Mouse (Mus musculus) Muller cell, postnatal 12 days (primary cell): ENCODE results near the gene Abl1.
"Not testable (repeated sequence)": the region's sequence is repeated elsewhere in the genome, so short reads cannot be mapped to it uniquely, and the experiment has no call there.

Source experiments
- DNase-seq: peaks from one replicate; pipeline ENCODE4 v3.0.0-alpha.2; 2015; ENCODE audit errors: inconsistent ontology term

Abl1 gene

DNA sequence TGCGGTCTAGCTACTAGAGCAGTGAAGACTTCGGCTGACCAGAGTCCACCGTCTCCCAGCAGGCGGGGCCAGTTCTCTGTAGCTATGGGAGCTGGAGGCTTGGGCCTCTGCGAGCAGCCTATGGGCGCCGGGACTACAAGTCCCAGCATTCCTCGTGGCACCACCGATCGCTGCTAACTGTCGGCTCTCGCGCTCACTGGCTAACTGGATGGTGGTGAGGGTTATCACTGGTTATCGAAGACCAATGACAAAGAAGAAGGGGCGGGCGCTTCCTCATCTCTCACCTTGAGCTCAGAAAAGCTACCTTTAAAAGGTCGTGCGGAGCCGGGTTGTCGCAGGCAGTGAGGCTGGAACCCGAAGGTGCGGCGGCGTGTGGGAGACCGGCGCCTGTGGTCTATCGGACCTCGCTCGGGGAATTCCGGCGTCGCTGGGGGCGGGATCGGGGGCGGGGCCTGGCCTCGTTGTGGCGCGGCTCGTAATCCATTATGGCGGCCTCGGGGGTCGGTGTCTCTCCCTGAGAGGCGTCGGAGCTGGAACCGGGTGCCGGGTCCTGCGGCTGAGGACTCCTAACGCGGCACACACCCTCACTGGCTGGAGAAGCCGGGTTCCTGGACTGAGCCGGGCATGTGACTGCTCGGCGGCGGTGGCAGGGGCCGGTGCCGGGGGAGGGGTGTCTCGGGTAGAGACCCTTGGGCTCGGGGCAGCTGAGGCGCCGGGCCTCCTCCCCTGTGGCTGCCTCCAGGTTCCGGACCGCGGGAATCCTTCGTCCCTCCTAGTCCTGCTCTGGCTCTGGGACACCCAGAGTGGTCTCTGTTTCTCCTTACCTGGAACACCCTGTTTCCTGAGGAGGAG lies at the start of gene Abl1:
Abl1 (plus strand) TSS at position 303 of the 852 bp plus-strand sequence.
- DNase-seq: peak; percentile 97

DNA sequence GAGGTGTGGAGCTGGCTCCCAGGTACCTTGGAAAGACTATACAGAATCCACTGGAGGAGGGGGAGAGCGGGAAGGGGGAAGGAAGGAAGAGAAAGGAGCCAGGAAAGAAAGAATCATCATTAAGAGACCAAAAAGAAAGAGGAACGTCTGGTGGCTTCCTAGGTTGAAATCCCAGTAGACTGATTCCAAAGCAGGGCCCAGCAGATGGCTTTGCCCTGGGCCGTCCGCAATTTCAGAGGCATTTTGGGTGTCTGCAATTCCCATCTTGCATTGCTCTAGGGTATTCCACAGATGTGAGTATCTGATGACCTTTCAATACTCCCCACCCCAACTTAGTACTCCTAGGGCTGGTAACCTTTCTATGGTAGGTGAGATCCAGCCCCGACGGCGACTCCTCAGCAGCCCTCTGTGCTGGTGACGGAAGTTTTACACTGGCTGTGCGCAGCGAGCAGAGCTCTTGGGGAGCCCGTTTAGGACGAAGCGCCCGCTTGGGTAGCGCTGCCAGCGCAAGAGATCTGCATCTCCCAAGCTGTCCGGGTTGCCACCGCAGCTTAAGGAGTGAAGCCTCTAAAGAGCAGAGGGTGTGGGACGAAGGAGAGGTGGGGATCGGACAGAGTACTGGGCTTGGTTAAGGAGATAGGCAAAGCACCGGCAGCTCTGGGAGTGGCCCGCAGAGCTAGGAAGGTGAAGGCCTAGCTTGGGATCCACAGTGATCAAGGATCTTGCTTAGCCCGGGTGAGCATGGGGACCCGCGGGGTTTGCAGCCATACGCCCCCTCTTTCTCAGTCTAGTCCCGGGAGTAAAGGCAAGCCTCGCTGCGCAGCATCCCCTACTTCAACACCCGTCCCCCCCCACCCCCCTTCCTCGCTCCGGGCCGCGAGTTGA lies 49.4 kb upstream of the Abl1 start:
- DNase-seq: no peak

DNA sequence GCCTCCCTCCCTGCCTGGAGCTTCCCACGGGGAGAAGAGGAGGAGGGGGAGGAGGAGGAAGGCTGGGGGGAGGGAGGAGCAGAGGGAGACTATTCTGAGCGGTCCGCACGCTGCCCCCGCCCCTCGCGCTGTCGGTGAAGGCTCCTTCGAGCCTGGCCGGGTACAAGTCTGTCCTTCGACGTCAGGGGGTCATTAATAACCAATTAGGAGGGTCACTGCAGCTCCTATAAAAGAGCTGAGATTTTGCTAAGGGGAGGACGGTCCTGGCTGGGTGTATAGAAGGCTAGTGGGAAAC lies 48.8 kb upstream of the Abl1 start:
- no peak for DNase-seq

DNA sequence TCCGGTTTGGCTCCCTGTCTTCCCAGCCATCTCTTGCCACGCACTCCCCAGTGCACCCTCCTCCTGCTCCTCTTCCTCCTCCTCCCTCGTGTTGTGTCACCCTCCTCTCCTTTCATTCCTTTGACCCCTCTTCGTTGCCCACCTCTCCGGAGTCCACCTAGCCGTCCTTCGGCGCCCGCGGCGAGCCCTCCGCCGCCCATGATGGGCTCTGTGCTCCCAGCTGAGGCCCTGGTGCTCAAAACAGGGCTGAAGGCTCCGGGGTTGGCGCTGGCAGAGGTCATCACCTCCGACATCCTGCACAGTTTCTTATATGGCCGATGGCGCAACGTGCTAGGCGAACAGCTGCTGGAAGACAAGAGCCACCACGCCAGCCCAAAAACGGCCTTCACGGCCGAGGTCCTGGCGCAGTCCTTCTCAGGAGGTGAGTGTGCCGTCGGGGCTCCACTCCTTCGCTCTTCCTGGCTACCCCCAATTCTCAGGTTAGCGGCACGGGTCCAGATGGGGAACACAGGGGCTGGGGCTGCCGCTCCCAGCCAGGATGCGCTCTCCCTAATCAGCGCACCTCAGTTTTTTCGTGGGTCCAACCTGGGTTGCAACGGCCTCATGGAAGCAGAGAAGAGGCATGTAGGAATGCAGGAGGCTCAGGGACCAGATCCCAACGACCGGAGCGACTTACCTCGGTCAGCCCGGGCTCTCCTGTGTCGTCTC lies 48.1 kb upstream of the Abl1 start, which contains the start of gene Prdm12:
Prdm12 (plus strand) TSS at position 137 of the 708 bp plus-strand sequence.
- DNase-seq: peak; percentile 2

DNA sequence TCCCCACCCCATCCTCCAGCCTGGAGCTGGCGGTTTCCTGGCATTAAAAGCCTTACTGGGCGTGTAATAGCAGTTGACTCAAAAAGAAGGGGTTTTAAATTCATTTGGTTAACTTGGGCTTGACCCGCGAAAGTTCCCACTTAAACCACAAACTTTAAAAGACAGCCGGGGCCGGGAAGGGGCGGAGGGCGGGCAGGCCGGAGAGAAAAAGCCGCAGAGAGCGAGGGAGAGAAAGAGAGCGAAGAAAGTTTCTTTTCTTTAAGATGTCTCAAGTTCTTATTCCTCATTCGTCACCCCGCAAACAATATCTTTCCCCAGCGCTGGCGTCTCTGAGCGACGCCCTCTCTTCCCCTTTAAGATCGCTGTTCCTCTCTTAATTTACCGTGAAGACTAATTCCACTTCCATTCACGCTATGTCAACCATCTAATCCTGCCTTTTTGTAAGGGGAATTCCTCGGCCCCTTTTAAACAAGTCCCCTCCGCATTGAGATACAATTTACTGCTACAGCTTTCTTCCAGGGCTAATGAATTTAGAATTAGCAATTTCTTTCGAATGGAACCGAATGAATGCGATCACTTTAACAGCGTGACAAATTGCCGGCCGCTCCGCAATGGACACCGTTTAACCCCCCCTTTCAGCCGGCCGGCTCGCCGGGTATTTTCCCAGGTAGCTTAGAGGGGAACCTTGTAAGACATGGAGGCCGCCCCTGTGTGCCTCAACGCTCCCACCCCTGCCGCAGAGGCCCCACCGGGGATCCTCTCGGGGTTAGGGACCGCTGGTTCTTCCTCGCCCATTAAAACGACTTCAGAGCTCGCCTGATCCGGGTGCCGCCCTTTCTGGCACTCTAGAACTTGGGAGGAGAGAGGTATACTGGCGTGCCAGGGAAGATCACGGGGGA lies 47.3 kb upstream of the Abl1 start:
- DNase-seq: peak; percentile 14

DNA sequence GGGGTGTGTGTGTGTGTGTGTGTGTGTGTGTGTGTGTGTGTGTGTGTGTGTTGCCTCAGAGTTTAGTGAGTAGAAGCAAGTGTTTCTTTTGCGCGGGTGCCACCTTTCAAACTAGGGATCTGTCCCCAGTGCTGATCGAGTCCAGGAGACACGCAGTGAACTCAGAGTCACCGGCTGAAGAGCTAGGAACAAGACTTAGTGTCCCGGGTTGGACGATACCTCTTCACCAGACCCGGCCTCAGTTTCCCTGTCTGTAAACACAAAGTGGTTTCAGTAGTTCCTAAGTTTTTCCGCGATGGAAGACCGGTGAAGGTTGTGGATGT lies 46.7 kb upstream of the Abl1 start:
- peak; percentile 29 for DNase-seq

DNA sequence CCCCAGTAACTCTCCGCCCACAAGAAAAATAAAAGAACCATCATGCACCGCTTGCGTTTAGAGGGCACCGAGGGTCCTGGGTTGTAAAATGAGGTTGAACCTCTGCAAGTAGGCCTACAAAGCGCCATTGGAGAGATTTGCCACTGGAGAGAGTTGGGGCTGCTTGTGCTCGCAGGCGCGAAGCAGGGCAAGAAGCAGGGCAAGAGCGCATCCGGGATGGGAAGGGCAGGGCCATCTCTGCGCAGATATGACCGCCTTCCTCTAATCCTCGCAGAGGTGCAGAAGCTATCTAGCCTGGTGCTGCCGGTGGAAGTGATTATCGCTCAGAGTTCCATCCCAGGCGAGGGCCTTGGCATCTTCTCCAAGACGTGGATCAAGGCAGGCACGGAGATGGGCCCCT lies 46.2 kb upstream of the Abl1 start:
- DNase-seq: no peak

DNA sequence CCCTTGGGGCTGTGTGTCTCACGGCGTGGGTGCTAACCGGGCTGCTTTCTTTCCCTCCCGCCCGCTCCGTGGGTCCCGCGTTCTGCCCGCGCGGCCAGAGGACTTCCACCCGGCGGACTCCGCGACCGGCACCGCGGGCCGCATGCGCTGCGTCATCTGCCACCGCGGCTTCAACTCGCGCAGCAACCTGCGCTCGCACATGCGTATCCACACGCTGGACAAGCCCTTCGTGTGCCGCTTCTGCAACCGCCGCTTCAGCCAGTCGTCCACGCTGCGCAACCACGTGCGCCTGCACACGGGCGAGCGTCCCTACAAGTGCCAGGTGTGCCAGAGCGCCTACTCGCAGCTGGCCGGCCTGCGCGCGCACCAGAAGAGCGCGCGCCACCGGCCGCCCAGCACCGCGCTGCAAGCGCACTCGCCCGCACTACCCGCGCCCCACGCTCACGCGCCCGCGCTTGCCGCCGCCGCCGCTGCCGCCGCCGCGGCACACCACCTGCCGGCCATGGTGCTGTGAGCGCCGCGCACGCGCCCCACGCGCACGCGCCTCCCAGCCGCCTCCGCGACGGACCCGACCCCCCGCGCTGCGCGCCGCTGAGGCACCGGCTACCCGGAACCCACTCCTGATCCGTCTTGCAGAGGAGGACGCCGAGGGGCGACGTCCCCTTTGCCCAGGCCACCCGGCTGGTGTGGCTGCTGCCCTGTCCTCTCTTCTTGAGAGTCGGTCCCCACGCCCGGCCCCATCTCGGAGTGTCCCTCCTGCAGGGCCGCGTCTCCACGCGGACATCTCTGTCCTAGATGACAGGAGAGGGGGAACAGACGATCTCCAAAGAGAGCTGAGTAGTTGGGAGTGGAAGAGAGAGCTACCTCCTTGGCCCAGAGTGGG lies 34.0 kb upstream of the Abl1 start:
- peak; percentile 35 for DNase-seq

DNA sequence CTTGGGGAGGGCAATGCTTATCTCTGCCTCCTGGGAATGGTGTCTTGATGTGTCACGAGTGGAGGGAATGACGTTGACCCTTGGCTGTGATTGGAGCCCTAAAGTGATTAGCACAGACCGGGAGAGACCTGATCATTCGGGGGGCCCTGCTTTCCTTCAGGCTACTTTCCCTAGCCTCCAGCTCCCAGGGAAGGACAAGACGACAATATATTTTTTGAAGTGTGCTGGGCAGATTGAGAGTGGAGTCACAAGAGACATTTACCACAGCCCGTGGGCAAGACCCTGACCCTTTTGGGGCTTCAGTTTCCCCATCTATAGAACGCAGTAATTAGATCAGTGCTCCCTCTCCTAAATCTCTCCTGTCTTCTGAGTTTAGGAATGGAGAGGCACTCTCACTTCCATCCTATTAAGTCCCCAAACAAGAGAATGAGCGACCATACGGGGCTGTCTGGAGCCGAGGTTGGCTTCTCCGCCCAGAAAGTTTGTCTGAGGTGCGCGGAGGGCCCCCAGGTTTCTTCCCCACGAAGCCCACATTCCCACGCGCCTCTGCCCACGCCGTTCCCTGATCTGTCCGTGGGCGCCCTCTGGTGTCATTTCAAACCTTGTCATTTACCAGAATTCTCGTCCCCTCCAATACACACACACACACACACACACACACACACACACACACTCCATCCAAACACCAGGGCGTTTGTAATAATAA lies 33.2 kb upstream of the Abl1 start:
- peak; percentile 47 for DNase-seq

DNA sequence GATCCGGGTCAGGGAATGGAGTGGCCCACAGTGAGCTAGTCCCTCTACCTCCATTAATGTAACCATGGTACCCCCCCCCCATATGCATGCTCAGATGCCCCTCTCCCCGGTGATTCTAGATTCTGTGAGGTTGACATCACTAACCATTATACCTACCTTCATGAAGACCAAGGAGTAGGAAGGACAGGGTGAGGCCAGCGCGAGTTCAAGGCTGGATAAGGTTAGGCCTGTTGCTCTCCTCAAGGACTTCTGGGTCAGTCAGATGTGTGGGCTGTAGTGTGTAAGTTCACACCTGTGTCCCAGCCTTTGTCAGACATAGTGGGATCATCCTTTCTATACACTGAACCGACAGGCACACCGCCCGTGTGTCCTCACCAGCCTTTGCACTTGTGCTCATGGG lies 31.8 kb upstream of the Abl1 start:
- DNase-seq: no peak

DNA sequence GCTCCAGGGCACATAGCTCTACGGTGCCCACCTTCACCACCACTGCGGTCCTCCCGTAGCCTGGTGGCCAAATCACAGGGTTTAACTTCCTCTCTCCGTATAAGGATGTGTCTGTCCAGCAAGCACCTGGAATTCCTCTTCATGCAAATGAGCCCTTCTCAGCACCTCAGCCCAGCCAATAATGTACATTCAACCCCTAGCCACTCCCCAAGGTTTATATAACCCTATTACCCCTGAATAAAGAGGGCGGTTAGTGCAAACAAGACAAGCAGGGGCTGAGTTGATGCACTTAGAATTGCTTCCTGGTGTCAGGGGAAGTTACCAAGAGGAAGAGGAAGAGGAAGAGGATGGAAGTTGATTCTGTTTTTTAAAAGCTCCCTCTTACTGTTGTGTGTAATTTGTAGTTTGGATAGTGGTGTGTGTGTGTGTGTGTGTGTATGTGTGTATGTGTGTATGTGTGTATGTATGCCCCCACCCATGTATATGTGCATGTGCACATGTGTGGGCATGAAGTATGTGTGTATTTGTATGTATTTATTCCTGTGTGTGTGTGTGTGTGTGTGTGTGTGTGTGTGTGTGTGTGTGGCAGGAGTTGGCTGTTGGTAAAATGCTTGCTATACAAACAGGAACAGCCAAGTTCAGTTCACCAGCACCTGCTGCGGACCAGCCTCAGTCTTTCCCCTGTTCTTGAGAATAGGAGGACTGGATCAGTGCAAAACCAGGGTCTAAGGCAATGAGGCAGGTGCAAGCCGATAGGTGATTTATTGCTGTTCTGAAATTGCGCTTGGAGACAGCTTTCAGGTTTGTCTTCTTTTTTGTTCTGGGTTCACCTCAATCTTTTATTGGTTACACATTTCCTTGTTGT lies 25.0 kb upstream of the Abl1 start:
- no peak for DNase-seq

DNA sequence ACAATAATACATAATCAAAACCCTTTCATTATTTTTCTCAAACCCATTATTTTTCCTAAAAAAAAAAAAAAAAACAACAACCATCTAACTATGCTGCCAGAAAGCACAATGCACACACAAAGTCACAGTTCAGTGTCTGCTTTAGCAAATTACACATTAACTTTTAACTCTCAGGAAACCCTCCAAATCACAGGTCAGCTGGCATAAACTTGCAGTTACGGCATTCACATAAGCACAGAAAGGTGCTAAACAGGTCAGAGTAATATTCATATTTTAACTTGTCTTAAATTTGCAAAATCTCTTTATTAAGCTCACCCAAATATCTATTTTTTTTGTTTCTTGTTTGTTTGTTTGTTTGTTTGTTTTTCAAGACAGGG lies 24.4 kb upstream of the Abl1 start:
- no peak for DNase-seq

DNA sequence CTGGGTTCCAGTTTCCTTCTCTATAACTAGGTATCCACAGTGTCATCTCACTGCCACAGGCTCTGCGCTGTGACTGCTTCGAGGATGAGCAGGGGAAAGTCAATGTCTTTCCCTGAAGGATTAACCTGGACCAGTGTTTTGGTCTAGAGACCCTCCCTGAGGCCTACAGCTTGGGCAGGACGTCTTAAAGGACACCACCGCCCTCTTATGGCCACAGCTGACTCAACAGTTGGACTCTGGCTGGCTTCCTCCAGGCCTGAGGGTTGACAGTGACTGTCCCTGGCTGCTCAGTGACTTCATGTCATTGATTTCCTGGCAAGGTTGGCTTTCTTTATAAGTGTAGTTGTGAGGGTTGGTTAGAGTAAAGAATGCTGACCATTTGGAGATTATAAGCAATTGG lies 20.8 kb upstream of the Abl1 start:
- no peak for DNase-seq

DNA sequence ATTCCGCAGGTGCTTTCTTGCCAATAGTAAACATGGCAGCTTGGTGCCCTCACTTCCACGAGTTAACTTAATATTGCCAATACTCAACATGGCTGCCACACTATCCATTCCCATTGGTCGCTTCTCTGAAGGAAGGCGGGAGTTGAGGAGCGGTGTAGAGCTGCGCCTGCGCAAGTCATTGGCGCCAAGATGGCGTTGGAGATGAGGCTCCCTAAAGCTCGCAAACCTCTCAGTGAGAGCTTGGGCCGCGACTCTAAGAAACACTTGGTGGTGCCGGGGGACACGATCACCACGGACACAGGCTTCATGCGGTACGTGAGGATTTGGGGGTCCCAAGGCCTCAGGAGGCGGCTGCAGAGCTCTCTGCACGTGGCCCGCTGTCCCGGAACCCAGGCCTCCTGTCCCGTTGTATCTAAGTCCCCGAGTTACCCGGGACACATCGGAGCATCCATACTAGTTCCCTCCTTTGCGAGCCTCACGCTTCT lies 17.6 kb upstream of the Abl1 start, which contains the start of gene Exosc2:
Exosc2 (plus strand) TSS at position 165 of the 485 bp plus-strand sequence.
- DNase-seq: peak; percentile 95

DNA sequence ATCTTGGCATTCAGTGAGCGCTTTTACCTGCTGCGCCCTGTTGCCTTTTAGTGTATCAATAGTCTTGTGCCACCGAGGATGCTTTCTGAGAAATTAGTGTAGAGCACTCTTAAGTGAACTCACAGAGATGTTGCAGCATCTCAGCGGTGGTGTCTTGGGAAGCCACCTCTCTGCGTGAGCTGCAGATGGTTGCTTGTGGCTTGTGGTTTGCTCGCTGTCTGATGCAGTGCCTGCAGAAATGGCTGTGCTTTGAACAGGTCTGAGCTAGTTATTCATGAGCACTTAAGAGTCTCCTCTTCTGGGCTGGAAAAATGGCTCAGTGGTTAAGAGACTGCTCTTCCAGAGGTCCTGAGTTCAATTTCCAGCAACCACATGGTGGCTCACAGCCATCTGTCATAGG lies 9.5 kb upstream of the Abl1 start:
- no peak for DNase-seq

DNA sequence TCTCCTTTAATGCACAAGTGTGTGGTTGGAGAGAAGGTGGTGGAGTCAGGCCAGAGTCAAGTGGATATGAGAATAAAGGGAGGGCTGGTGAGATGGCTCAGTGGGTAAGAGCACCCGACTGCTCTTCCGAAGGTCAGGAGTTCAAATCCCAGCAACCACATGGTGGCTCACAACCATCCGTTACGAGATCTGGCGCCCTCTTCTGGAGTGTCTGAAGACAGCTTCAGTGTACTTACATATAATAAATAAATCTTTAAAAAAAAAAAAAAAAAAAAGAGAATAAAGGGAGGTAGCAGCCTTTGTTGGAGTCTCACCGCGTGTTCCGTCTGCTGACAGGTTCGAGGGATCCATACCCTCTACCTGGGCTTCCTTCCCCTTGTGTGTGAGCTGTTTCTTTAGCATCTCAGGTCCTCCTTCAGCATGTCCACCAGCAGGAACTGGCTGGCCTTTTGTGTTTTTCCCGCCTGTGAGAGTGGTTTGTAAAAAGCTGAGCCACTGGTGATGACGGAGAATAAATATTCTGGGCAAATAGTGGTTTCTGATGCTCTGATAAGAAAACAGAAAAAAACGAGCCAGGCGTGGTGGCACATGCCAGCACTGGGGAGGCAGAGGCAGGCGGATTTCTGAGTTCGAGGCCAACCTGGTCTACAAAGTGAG lies 7.0 kb upstream of the Abl1 start:
- DNase-seq: not testable (repeated sequence)

DNA sequence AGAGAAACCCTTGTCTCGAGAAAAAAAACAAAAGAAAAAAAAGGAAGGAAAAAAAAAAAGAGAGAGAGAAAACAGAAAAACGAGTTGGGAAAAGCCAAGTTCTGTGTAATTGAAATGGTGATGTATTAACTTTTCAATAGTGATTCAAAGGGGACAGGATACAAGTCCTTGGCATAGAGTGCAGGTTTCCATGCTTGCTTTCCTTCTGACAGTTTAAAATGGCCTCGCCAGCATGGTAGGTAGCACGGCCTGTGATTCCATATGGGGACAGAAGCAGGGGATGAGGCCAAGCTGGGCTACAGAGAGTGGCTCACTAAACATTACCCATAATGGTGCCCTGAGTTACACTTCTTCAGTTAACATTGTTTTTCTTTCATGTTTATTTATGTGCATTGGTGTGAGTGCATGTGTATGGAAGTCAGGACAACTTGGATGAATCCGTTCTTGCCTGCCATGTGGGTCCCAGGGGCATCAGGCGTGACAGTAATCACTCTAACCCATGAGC lies 6.4 kb upstream of the Abl1 start:
- no peak for DNase-seq

DNA sequence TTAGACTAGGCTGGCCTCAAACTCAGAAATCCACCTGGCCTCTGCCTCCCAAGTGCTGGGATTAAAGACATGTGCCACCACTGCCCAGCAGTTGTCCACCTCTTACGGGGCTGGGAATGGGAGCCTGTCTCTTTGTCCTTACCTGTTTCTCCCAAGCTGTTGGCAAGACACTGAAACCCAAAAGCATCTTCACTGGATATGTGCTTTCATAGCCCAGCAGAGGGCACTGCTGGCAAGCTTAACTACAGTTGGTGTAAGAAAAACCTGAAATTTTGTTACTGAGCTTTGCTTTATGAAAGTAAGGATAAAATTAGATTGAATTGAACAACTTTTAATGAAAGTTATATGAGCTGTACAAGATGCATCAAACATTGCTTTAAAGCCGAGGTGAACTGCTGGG lies 4.5 kb upstream of the Abl1 start:
- peak; percentile 32 for DNase-seq
